Mouse (Mus musculus): ENCODE measurements around the gene Amhr2.
A peak's percentile ranks its signal among the peaks of the same experiment; 100 is the strongest.

Amhr2 gene

GRCm38 (mm10) chr15:102445146-102445545 is at the start of gene Amhr2:
Gene Amhr2, plus strand, starts transcription at chr15:102445367.
- DNase-seq (ENCODE audit: low spot score) = no peak

GRCm38 (mm10) chr15:102398629-102399028 is 46.5 kb upstream of the Amhr2 start:
- DNase-seq (ENCODE audit: low spot score) = peak; percentile 35

- peak; percentile 92 for DNase-seq (ENCODE audit: low spot score)
Measured at GRCm38 (mm10) chr15:102399229-102400221, 45.6 kb upstream of the Amhr2 start.

GRCm38 (mm10) chr15:102400476-102401045 is 44.6 kb upstream of the Amhr2 start:
- DNase-seq (ENCODE audit: low spot score) = no peak

- DNase-seq (ENCODE audit: low spot score) = no peak
Measured at GRCm38 (mm10) chr15:102401278-102401677, 43.9 kb upstream of the Amhr2 start.

- no peak for DNase-seq (ENCODE audit: low spot score)
Measured at GRCm38 (mm10) chr15:102402210-102402609, 43.0 kb upstream of the Amhr2 start.

- DNase-seq (ENCODE audit: low spot score) = no peak
Measured at GRCm38 (mm10) chr15:102404608-102405488, 40.3 kb upstream of the Amhr2 start.

GRCm38 (mm10) chr15:102405489-102406195 is 39.5 kb upstream of the Amhr2 start, which contains the start of gene Sp1:
Gene Sp1, plus strand, starts transcription at chr15:102406143.
- DNase-seq (ENCODE audit: low spot score) = peak; percentile 98

- DNase-seq (ENCODE audit: low spot score) = peak; percentile 88
Measured at GRCm38 (mm10) chr15:102406196-102406911, 38.8 kb upstream of the Amhr2 start.

- no peak for DNase-seq (ENCODE audit: low spot score)
Measured at GRCm38 (mm10) chr15:102406912-102407580, 38.1 kb upstream of the Amhr2 start.

GRCm38 (mm10) chr15:102407681-102408557 is 37.2 kb upstream of the Amhr2 start:
- DNase-seq (ENCODE audit: low spot score) = no peak

GRCm38 (mm10) chr15:102408558-102409130 is 36.5 kb upstream of the Amhr2 start:
- DNase-seq (ENCODE audit: low spot score) = no peak

- DNase-seq (ENCODE audit: low spot score) = no peak
Measured at GRCm38 (mm10) chr15:102409286-102409685, 35.9 kb upstream of the Amhr2 start.

- no peak for DNase-seq (ENCODE audit: low spot score)
Measured at GRCm38 (mm10) chr15:102411077-102411476, 34.1 kb upstream of the Amhr2 start.

GRCm38 (mm10) chr15:102413687-102414086 is 31.5 kb upstream of the Amhr2 start:
- DNase-seq (ENCODE audit: low spot score) = no peak

GRCm38 (mm10) chr15:102417524-102417923 is 27.6 kb upstream of the Amhr2 start:
- no peak for DNase-seq (ENCODE audit: low spot score)

GRCm38 (mm10) chr15:102420986-102421385 is 24.2 kb upstream of the Amhr2 start:
- no peak for DNase-seq (ENCODE audit: low spot score)

- DNase-seq (ENCODE audit: low spot score) = peak; percentile 43
Measured at GRCm38 (mm10) chr15:102421437-102421836, 23.7 kb upstream of the Amhr2 start.
